Mouse (Mus musculus) liver, adult 2 months (tissue): ENCODE results near the gene Gys1. TPM values are rescaled to one million over a fixed set of nuclear protein-coding genes. Genes with fewer than 3 reads are reported as not detected.
"Not testable (repeated sequence)": the region's sequence is repeated elsewhere in the genome, so short reads cannot be mapped to it uniquely, and the experiment has no call there.

ENCODE experiments used
- DNase-seq: peaks from one replicate; pipeline ENCODE4 v3.0.0-alpha.2; 2011; ENCODE audit warnings: low read depth, low spot score; ENCODE audit errors: extremely low read depth
- H3K27ac ChIP-seq: fragments of 200-500 bp; replicated peaks from 2 replicates; pipeline ENCODE4 v1.5.1; 2012; ENCODE audit warnings: low read depth, mild to moderate bottlenecking, control low read depth, inconsistent platforms, low read length; ENCODE audit not compliant: insufficient read depth
- H3K27me3 ChIP-seq: fragments of 200-500 bp; 2 replicates; pipeline ENCODE4 v1.6.1; 2012; ENCODE audit warnings: mild to moderate bottlenecking, moderate library complexity, low read length, inconsistent platforms; ENCODE audit not compliant: control insufficient read depth, insufficient read depth
- H3K36me3 ChIP-seq: fragments of 200-500 bp; 2 replicates; pipeline ENCODE4 v1.6.1; 2012; ENCODE audit warnings: low read length, inconsistent platforms; ENCODE audit not compliant: control insufficient read depth, insufficient read depth
- H3K4me1 ChIP-seq: fragments of 200-500 bp; 2 replicates; pipeline ENCODE4 v1.6.1; 2011; ENCODE audit warnings: low read length; ENCODE audit not compliant: control insufficient read depth, insufficient read depth
- H3K4me3 ChIP-seq: fragments of 200-500 bp; 2 replicates; pipeline ENCODE4 v1.5.1; 2011; ENCODE audit warnings: low read depth, mild to moderate bottlenecking, control low read depth, low read length, moderate library complexity; ENCODE audit not compliant: insufficient read depth
- H3K79me2 ChIP-seq: fragments of 200-500 bp; 2 replicates; pipeline ENCODE4 v1.6.1; 2012; ENCODE audit warnings: inconsistent platforms, mild to moderate bottlenecking, low read length, moderate library complexity; ENCODE audit not compliant: control insufficient read depth, insufficient read depth
- H3K9ac ChIP-seq: fragments of 200-500 bp; 2 replicates; pipeline ENCODE4 v1.6.1; 2012; ENCODE audit warnings: low read depth, mild to moderate bottlenecking, control low read depth, inconsistent platforms, low read length
- CTCF ChIP-seq: fragments of 200-500 bp; IDR thresholded peaks from 2 replicates; pipeline ENCODE4 v1.5.1; 2011; ENCODE audit warnings: low read depth, low read length, control low read depth
- POLR2A ChIP-seq: fragments of 200-500 bp; IDR thresholded peaks from 2 replicates; pipeline ENCODE4 v1.6.1; 2011; ENCODE audit warnings: low read length, control low read depth; ENCODE audit not compliant: insufficient read depth; ENCODE audit errors: extremely low read depth
- WGBS: fragments of 180-500 bp; shearing (Covaris S2); methylation state at CpG from one replicate; pipeline ENCODE4 v1.1.7; 2018; 5-methylcytosine and 5-hydroxymethylcytosine counted together
- polyA plus RNA-seq: library from polyadenylated mRNA; depleted of rRNA; stranded (reverse); fragments of >200 nt; gene quantifications from 2 replicates; pipeline ENCODE4 v1.2.3, GENCODE M21; 2012
- total RNA-seq: library from RNA; depleted of rRNA; stranded (reverse); fragments of >200 nt; gene quantifications from 2 replicates; pipeline ENCODE4 v1.2.3, GENCODE M21; 2014

Gys1 gene
- total and polyA plus RNA-seq, 2 experiments: 1.2 to 4.8 TPM

DNA sequence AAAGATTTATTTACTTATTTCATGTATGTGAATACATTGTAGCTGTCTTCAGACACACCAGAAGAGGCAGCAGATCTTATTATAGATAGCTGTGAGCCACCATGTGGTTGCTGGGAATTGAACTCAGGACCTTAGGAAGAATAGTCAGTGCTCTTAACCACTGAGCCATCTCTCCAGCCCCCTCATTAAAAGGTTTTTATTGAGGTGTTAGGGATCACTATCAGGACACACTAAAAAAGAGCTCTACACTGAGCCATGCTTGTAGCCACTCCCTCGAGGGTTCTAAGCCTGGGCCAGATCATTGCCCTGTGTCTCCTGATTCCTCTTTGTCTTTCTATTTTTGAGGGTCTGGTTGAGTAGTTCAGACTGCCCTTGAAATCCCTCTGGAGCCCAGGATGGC, 41.8 kb downstream of the Gys1 start:
- no peak overlapping the region for H3K9ac ChIP-seq
- no peak for DNase-seq
- TF ChIP-seq POLR2A: no peak
- TF ChIP-seq CTCF: no peak

DNA sequence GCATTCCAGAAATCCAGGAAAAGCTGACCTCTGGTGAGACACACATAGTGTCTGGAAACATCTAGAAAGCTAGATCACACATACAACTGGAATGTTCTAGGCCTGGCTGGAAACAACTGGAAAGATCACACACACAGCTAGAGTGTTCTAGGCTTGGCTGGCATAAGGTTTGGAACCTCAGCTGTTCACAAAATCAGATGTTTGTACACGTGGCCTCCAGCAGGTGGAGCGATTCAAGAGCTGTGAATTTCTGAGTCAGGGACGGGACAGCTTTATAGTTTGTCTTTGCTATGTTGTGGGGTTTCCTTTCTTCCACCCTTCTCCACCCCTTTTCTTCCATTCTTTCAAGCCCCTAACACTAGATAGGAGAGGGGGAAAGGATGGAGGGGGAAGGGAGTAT, 42.4 kb downstream of the Gys1 start:
- Histone ChIP-seq H3K27me3 (no peaks in the 10 kb centered on the region), H3K4me1 (peaks cover 8% of the 10 kb centered on the region), H3K9ac (no peak overlapping the region), H3K27ac (no peak overlapping the region), H3K36me3 (peaks cover 46% of the 10 kb centered on the region), H3K79me2 (no peaks in the 10 kb centered on the region), H3K4me3 (no peak overlapping the region)
- TF ChIP-seq POLR2A (no peak), CTCF (peak; percentile 60; the same call in 1 of the 2 replicates)
- DNase-seq: peak; percentile 61
- WGBS: 9% methylated on average over 3 of the region's 3 CpGs

More for the DNA sequence above, 41.8 kb downstream of the Gys1 start:
- H3K27ac ChIP-seq: no peak overlapping the region
- peaks cover 4% of the 10 kb centered on the region for H3K4me1 ChIP-seq
- no peaks in the 10 kb centered on the region for H3K79me2 ChIP-seq
- H3K4me3 ChIP-seq: no peak overlapping the region
- H3K27me3 ChIP-seq: no peaks in the 10 kb centered on the region
- 44% methylated on average over 1 of the region's 1 CpGs for WGBS
- peaks cover 46% of the 10 kb centered on the region for H3K36me3 ChIP-seq

DNA sequence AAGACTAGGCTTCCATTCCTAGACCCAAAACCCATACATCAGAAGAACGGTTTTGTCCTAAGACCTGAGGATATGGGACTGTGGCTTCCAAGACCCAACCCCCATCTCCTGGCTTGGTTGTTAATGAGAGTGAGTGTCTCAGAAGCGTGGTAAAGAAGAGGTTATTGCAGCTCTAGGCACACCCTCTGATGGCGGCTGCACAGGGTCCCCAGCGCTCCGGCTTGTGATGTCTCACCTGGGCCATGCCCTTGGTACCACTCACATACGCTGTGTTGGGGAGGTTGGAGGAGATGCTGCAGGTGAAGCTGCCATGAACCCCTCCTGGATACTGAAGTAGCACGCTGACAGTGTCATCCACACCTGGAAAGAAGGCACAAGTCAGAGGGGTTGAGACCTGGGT, 44.1 kb downstream of the Gys1 start:
- 98% methylated on average over 7 of the region's 7 CpGs for WGBS
- TF ChIP-seq CTCF: no peak
- no peak for TF ChIP-seq POLR2A
- Histone ChIP-seq H3K79me2 (no peaks in the 10 kb centered on the region), H3K4me1 (peaks cover 12% of the 10 kb centered on the region), H3K27me3 (no peaks in the 10 kb centered on the region), H3K27ac (no peak overlapping the region), H3K4me3 (no peak overlapping the region), H3K36me3 (peaks cover 44% of the 10 kb centered on the region), H3K9ac (no peak overlapping the region)
- DNase-seq: no peak

DNA sequence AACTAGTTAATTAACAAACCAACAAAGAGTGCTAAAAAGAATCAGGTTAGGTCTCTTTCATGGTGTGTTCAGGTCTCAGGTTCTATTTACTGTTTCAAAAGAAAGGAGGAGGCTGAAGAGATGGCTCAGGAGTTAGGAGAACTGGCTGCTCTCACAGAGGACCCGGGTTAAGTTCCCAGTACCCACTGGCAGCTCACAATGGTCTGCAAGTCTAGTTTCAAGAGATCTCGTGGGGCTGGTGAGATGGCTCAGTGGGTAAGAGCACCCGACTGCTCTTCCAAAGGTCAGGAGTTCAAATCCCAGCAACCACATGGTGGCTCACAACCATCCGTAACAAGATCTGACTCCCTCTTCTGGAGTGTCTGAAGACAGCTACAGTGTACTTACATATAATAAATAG, 45.7 kb downstream of the Gys1 start:
- not testable (repeated sequence) for H3K27me3 ChIP-seq, H3K9ac ChIP-seq, H3K79me2 ChIP-seq, H3K4me3 ChIP-seq
- Histone ChIP-seq H3K4me1 (peaks cover 17% of the 10 kb centered on the region), H3K27ac (peak overlapping the region; percentile 71), H3K36me3 (peaks cover 36% of the 10 kb centered on the region)
- peak; percentile 76 for DNase-seq
- 23% methylated on average over 4 of the region's 4 CpGs for WGBS

DNA sequence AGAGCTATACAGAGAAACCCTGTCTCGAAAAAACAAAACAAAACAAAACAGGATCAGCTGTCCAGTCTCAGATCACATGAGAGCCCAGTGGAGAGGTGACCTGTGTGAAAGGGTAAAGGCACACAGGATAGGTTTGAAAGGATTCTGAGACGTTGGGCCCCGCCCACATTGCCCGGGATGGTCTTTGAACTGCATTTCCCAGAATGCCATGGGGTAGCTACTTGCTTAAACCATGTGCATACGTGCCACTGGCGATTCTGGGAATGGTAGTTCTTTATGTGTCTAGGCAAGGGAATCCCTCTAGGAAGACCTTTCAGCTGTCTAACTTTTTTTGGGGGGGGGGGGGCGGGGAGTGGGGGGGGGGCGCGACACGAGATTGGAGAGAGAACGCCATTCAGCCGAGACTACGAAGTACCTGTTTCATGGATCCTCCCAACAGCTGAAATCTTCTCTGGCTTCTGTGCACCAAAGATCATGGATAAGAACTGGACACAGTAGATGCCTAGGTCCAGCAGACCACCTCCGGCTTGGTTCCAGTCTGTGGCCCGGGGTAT, 46.8 kb downstream of the Gys1 start, which contains the start of gene Tulp2:
Gene Tulp2 (plus strand): TSS at position 504 of the 554 bp plus-strand sequence.
- TF ChIP-seq CTCF (no peak), POLR2A (no peak)
- Histone ChIP-seq H3K27me3 (no peaks in the 10 kb centered on the region), H3K4me3 (no peak within 1 kb of the TSS), H3K9ac (no peak within 1 kb of the TSS), H3K27ac (peak within 1 kb of the TSS; percentile 82), H3K4me1 (peaks cover 22% of the 10 kb centered on the region), H3K36me3 (peaks cover 33% of the 10 kb centered on the region), H3K79me2 (no peaks in the 10 kb centered on the region; the same call in 1 of the 2 replicates)
- 44% methylated on average over 15 of the region's 15 CpGs for WGBS
- DNase-seq: peak; percentile 90

DNA sequence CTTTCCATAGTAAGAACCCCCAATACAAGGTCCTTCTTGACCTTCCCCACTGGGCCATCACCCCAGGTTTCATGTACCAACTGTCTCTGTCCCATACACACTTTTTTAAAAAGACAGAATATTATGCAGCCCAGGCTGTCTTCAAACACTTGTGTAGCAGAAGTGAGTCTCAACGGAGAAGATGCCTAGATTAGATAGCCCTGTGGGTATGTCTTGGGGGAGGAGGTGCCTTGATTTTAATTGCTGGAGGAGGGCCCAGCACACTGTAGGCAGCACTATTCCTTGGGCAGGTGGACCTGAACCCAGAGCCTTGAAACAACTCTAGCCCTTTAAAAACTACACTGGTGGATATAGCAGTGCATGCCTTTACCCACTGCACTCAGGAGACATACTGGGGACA, 47.5 kb downstream of the Gys1 start:
- peaks cover 26% of the 10 kb centered on the region for H3K4me1 ChIP-seq
- H3K27ac ChIP-seq: peak overlapping the region; percentile 38
- no peaks in the 10 kb centered on the region for H3K27me3 ChIP-seq
- peaks cover 2% of the 10 kb centered on the region; the same call in 1 of the 2 replicates for H3K79me2 ChIP-seq
- H3K4me3 ChIP-seq: no peak overlapping the region
- no peak overlapping the region for H3K9ac ChIP-seq
- H3K36me3 ChIP-seq: peaks cover 27% of the 10 kb centered on the region; the same call in 1 of the 2 replicates
- WGBS: 80% methylated on average over 1 of the region's 1 CpGs
- DNase-seq: no peak
- TF ChIP-seq POLR2A: no peak
- no peak for TF ChIP-seq CTCF

DNA sequence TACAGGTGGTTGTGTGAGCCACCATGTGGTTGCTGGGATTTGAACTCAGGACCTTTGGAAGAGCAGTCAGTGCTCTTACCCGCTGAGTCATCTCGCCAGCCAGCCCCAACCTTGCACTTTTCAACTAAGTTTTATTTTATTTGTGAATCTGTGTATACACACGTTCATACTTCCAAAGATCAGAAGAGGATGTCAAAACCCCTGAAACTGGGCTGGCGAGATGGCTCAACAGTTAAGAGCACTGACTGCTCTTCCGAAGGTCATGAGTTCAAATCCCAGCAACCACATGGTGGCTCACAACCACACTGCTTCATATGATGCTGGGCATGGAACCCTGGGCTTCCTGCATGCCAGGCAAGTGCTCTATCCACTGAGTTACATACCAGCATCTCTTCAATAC, 50.3 kb downstream of the Gys1 start:
- not testable (repeated sequence) for DNase-seq, H3K9ac ChIP-seq, H3K4me3 ChIP-seq, H3K79me2 ChIP-seq, H3K27me3 ChIP-seq
- H3K36me3 ChIP-seq: peaks cover 14% of the 10 kb centered on the region; the same call in 1 of the 2 replicates
- WGBS: 34% methylated on average over 5 of the region's 5 CpGs
- H3K27ac ChIP-seq: 0 out of 2 replicates have a peak overlapping the region, but pooled peaks have one; percentile 13
- peaks cover 39% of the 10 kb centered on the region for H3K4me1 ChIP-seq
